Mouse (Mus musculus) cortical plate, adult 2 months (tissue): Measurements from ENCODE around the gene Ube2e2.

Experiments used
- CTCF ChIP-seq: fragments of 200-500 bp; IDR thresholded peaks from 2 replicates; pipeline ENCODE4 v1.5.1; 2011; ENCODE audit warnings: mild to moderate bottlenecking, control low read depth, low read length; ENCODE audit not compliant: insufficient read depth; ENCODE audit errors: extremely low read depth
- POLR2A ChIP-seq: fragments of 200-500 bp; IDR thresholded peaks from 2 replicates; pipeline ENCODE4 v1.6.1; 2011; ENCODE audit warnings: mild to moderate bottlenecking, low read length, control low read depth; ENCODE audit not compliant: insufficient read depth; ENCODE audit errors: extremely low read depth

- TF ChIP-seq CTCF (no peak), POLR2A (no peak)
Observed at GRCm38 (mm10) chr14:18572852-18573251, 321.2 kb downstream of the Ube2e2 start.
